Mouse (Mus musculus): Measurements from ENCODE around the gene Gm3417.
"Not testable (repeated sequence)": the region's sequence is repeated elsewhere in the genome, so short reads cannot be mapped to it uniquely, and the experiment has no call there.

The Gm3417 gene

GRCm38 (mm10) chr17:14958686-14959327 lies 19.8 kb downstream of the Gm3417 start:
- no peak for DNase-seq

GRCm38 (mm10) chr17:14953452-14953851 lies 25.1 kb downstream of the Gm3417 start:
- DNase-seq, result no peak

- no peak for DNase-seq
Measured at GRCm38 (mm10) chr17:14949161-14949827, 29.3 kb downstream of the Gm3417 start.

- no peak for DNase-seq
Measured at GRCm38 (mm10) chr17:14944551-14944950, 34.0 kb downstream of the Gm3417 start.

- no peak for DNase-seq
Measured at GRCm38 (mm10) chr17:14943729-14944059, 34.9 kb downstream of the Gm3417 start.

- DNase-seq, result peak; percentile 100
Measured at GRCm38 (mm10) chr17:14943009-14943728, 35.4 kb downstream of the Gm3417 start, which contains the start of the genes Wdr27 and 1600012H06Rik. Wdr27 (minus strand) TSS chr17:14943158. 1600012H06Rik (plus strand) TSS chr17:14943184.

GRCm38 (mm10) chr17:14942181-14942580 lies 36.4 kb downstream of the Gm3417 start:
- DNase-seq, result peak; percentile 13

- no peak for DNase-seq
Measured at GRCm38 (mm10) chr17:14935841-14936605, 42.6 kb downstream of the Gm3417 start.

GRCm38 (mm10) chr17:14935280-14935679 lies 43.3 kb downstream of the Gm3417 start:
- not testable (repeated sequence) for DNase-seq

GRCm38 (mm10) chr17:14931469-14931868 lies 47.1 kb downstream of the Gm3417 start:
- no peak for DNase-seq

- DNase-seq, result no peak
Measured at GRCm38 (mm10) chr17:14930697-14931096, 47.9 kb downstream of the Gm3417 start.

GRCm38 (mm10) chr17:14928631-14929030 lies 50.0 kb downstream of the Gm3417 start:
- DNase-seq, result no peak

GRCm38 (mm10) chr17:14927644-14928218 lies 50.9 kb downstream of the Gm3417 start:
- DNase-seq, result no peak

GRCm38 (mm10) chr17:14921582-14921981 lies 57.0 kb downstream of the Gm3417 start:
- no peak for DNase-seq

- no peak for DNase-seq
Measured at GRCm38 (mm10) chr17:14917866-14918265, 60.7 kb downstream of the Gm3417 start.

GRCm38 (mm10) chr17:14914401-14914800 lies 64.2 kb downstream of the Gm3417 start:
- no peak for DNase-seq

Measured in kidney, postnatal 10 days (tissue).